Mouse (Mus musculus): ENCODE measurements at regions not wholly inside any gene's neighbourhood (a gene's known extent, or its start where the extent isn't known, plus 50 kb on each side); places are given as distances from the start of the nearest gene placed in this dataset.

DNA sequence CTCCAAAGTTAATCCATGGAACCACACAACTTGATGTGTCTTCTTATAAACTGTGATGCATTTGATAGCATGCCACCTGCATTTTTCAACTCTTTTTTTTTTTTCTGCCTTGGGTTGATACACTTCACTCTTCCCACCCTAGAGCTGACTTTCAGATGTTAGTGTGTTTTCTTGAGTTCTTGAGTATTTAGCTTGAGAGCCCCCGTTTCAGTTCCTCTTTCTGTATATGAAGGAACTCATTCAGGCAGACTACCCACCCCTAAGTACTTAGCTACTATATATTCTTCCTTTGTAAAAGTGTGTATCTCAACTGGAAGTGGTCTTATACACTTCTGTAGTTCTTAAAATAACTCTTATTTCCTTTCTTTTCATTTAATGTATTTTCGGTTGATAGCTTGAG lies 371.1 kb downstream of the Tns1 start:
- H3K9me3 ChIP-seq: no peaks in the 10 kb centered on the region
- no peaks in the 10 kb centered on the region for H3K36me3 ChIP-seq (replicated peaks)
- no peak overlapping the region for H3K4me3 ChIP-seq
- H3K27ac ChIP-seq: no peak overlapping the region
- WGBS: 92% methylated on average over 2 of the region's 2 CpGs
- no peaks in the 10 kb centered on the region for H3K4me1 ChIP-seq
- no peak overlapping the region for H3K4me2 ChIP-seq
- ATAC-seq (replicated peaks): no peak
- no peaks in the 10 kb centered on the region for H3K27me3 ChIP-seq (replicated peaks)
- H3K9ac ChIP-seq: no peak overlapping the region

- Histone ChIP-seq H3K4me1 (peaks cover 10% of the 10 kb centered on the region), H3K27me3 (replicated peaks) (no peaks in the 10 kb centered on the region), H3K4me2 (no peak overlapping the region), H3K9ac (no peak overlapping the region), H3K36me3 (replicated peaks) (no peaks in the 10 kb centered on the region), H3K9me3 (no peaks in the 10 kb centered on the region), H3K4me3 (no peak overlapping the region), H3K27ac (no peak overlapping the region)
- ATAC-seq (replicated peaks): no peak
Observed at GRCm38 (mm10) chr1:73748702-73749101, 375.5 kb downstream of the Tns1 start.

GRCm38 (mm10) chr1:73744555-73745234 lies 379.6 kb downstream of the Tns1 start:
- Histone ChIP-seq H3K9me3 (no peaks in the 10 kb centered on the region), H3K27ac (no peak overlapping the region), H3K36me3 (replicated peaks) (no peaks in the 10 kb centered on the region), H3K27me3 (replicated peaks) (no peaks in the 10 kb centered on the region), H3K4me2 (no peak overlapping the region), H3K9ac (no peak overlapping the region), H3K4me1 (peaks cover 12% of the 10 kb centered on the region), H3K4me3 (no peak overlapping the region)
- peak; percentile 54 for ATAC-seq (replicated peaks)
- 31% methylated on average over 4 of the region's 4 CpGs for WGBS

- ATAC-seq (replicated peaks): peak; percentile 82
- H3K9ac ChIP-seq: no peak overlapping the region
- WGBS: 11% methylated on average over 6 of the region's 6 CpGs
- peak overlapping the region; percentile 6; the same call in 1 of the 2 replicates for H3K27ac ChIP-seq
- H3K36me3 ChIP-seq (replicated peaks): no peaks in the 10 kb centered on the region
- H3K27me3 ChIP-seq (replicated peaks): no peaks in the 10 kb centered on the region
- no peaks in the 10 kb centered on the region for H3K9me3 ChIP-seq
- H3K4me2 ChIP-seq: no peak overlapping the region
- H3K4me3 ChIP-seq: no peak overlapping the region
- H3K4me1 ChIP-seq: peaks cover 12% of the 10 kb centered on the region
Observed at GRCm38 (mm10) chr1:73743737-73744554, 380.3 kb downstream of the Tns1 start.

DNA sequence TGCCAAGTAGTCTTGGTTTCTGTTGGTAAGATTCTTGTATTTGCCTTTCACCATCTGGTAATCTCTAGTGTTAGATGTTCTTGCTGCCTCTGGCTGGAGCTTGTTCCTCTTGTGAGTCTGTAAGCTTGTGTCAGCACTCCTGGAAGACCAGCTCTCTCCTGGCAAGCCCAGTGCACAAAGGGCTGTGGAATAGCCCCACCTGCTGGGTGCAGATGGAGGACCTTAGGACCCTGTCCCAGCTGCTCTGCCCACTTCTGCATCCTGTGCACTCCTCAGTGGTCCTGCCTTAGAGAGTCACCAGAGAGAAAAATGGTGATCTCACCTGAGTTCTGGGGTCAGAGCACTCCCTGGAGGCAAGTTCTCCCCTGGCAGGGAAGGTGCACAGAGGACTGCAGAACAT lies 387.2 kb downstream of the Tns1 start:
- H3K9me3 ChIP-seq: no peaks in the 10 kb centered on the region
- no peaks in the 10 kb centered on the region for H3K4me1 ChIP-seq
- ATAC-seq (replicated peaks): no peak
- no peak overlapping the region for H3K9ac ChIP-seq
- no peak overlapping the region for H3K4me2 ChIP-seq
- no peak overlapping the region for H3K27ac ChIP-seq
- no peak overlapping the region for H3K4me3 ChIP-seq
- no peaks in the 10 kb centered on the region for H3K27me3 ChIP-seq (replicated peaks)
- H3K36me3 ChIP-seq (replicated peaks): no peaks in the 10 kb centered on the region

DNA sequence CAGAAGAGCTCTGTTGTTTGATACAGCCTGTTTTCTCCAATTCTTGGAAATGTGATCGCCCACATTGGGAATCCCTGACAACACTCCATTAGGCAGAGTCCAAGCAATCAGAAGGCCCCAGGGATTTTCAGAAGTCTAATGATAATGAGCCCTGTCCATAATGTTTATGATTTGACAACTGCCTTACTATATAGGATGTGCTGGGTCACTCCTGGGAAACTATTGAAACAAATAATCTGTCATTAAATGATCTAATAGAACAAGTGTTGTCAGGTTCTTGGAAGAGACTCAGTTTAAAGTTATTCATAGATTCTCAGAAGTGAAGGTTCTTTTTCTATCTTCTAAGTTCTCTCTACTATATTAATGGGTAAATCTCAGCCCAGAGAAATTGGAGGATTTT lies 395.9 kb downstream of the Tns1 start:
- Histone ChIP-seq H3K9me3 (no peaks in the 10 kb centered on the region), H3K27me3 (replicated peaks) (no peaks in the 10 kb centered on the region), H3K27ac (no peak overlapping the region), H3K4me1 (no peaks in the 10 kb centered on the region), H3K4me2 (no peak overlapping the region), H3K9ac (no peak overlapping the region), H3K36me3 (replicated peaks) (no peaks in the 10 kb centered on the region), H3K4me3 (no peak overlapping the region)
- no peak for ATAC-seq (replicated peaks)
- 98% methylated on average over 1 of the region's 1 CpGs for WGBS

GRCm38 (mm10) chr1:73727781-73728180 lies 396.5 kb downstream of the Tns1 start:
- no peak for ATAC-seq (replicated peaks)
- Histone ChIP-seq H3K27me3 (replicated peaks) (no peaks in the 10 kb centered on the region), H3K36me3 (replicated peaks) (no peaks in the 10 kb centered on the region), H3K4me3 (no peak overlapping the region), H3K27ac (no peak overlapping the region), H3K4me1 (no peaks in the 10 kb centered on the region), H3K9ac (no peak overlapping the region), H3K9me3 (no peaks in the 10 kb centered on the region), H3K4me2 (no peak overlapping the region)

DNA sequence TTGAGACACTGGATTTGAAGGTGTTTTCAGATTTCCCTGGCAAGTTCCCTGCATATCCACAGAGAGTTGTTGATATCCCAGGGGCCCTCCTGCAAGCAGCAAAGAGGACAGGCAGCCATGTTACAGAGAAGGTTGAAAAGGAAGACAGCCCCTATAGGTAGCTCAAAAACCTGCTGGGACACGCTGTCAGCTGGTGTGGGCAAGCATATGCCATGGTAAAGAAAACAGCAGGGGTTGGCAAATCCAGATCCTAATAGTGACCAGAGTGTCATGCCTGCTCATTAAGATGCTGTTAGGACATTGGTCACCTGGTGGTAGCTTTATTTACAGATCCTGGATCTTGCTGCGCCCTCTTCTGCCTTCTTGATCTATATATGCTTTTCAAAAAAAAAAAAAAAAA lies 397.6 kb downstream of the Tns1 start:
- Histone ChIP-seq H3K36me3 (replicated peaks) (no peaks in the 10 kb centered on the region), H3K27me3 (replicated peaks) (no peaks in the 10 kb centered on the region)
- WGBS: 93% methylated on average over 2 of the region's 2 CpGs

GRCm38 (mm10) chr1:73725486-73725885 lies 398.8 kb downstream of the Tns1 start:
- Histone ChIP-seq H3K36me3 (replicated peaks) (no peaks in the 10 kb centered on the region), H3K9ac (no peak overlapping the region), H3K27ac (no peak overlapping the region), H3K27me3 (replicated peaks) (no peaks in the 10 kb centered on the region), H3K4me2 (no peak overlapping the region), H3K4me3 (no peak overlapping the region), H3K9me3 (no peaks in the 10 kb centered on the region), H3K4me1 (no peaks in the 10 kb centered on the region)
- no peak for ATAC-seq (replicated peaks)
- WGBS: 90% methylated on average over 1 of the region's 1 CpGs

More for the DNA sequence above, 397.6 kb downstream of the Tns1 start:
- Histone ChIP-seq H3K9me3 (no peaks in the 10 kb centered on the region), H3K4me1 (no peaks in the 10 kb centered on the region), H3K9ac (no peak overlapping the region), H3K4me2 (no peak overlapping the region), H3K4me3 (no peak overlapping the region), H3K27ac (no peak overlapping the region)
- no peak for ATAC-seq (replicated peaks)

- ATAC-seq (replicated peaks): no peak
- WGBS: 81% methylated on average over 2 of the region's 2 CpGs
- Histone ChIP-seq H3K27me3 (replicated peaks) (no peaks in the 10 kb centered on the region), H3K36me3 (replicated peaks) (no peaks in the 10 kb centered on the region), H3K4me1 (no peaks in the 10 kb centered on the region), H3K4me3 (no peak overlapping the region), H3K9ac (no peak overlapping the region), H3K4me2 (no peak overlapping the region), H3K27ac (no peak overlapping the region), H3K9me3 (no peaks in the 10 kb centered on the region)
Observed at GRCm38 (mm10) chr1:73724551-73724950, 399.7 kb downstream of the Tns1 start.

DNA sequence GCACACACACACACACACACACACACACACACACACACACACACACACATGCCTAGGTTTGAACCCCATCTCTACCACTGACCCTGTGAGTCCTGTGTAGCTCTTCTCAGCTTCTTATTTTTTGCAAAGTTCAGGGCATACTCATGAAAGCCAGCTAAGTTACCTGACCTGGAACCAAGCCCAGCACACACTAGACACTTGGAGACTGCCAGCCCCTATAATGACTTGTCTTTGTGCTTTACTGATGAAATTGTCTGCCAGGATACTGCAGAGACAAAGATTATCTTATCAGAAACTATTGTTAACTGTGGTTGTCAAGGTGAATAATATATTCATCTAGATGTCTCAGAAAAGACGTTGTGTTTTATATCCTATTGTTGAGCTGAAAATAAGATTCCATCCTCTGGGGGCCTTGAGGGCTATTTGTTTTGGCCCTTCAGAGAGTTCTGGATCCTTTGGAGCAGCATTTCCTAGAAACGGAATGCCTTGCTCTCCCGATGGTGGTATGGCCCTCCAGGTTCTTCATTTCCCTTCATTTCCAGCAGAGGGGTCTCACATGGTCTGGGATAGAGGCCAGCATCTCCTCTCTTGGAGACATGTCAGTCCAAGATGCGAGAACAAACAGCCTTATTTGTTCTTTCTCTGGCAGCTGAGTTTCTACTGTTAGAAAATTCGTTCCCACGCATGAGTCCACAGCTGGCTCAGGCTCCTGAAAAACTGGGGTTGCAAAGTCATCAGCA lies 402.6 kb downstream of the Tns1 start:
- ATAC-seq (replicated peaks): no peak
- H3K4me1 ChIP-seq: no peaks in the 10 kb centered on the region
- no peaks in the 10 kb centered on the region for H3K36me3 ChIP-seq (replicated peaks)
- H3K4me3 ChIP-seq: no peak overlapping the region
- H3K27me3 ChIP-seq (replicated peaks): no peaks in the 10 kb centered on the region
- no peaks in the 10 kb centered on the region for H3K9me3 ChIP-seq
- H3K9ac ChIP-seq: no peak overlapping the region
- no peak overlapping the region for H3K27ac ChIP-seq
- WGBS: 66% methylated on average over 6 of the region's 6 CpGs
- no peak overlapping the region for H3K4me2 ChIP-seq

- no peak overlapping the region for H3K4me2 ChIP-seq
- no peaks in the 10 kb centered on the region for H3K27me3 ChIP-seq (replicated peaks)
- WGBS: 78% methylated on average over 5 of the region's 5 CpGs
- H3K36me3 ChIP-seq (replicated peaks): no peaks in the 10 kb centered on the region
- H3K4me1 ChIP-seq: no peaks in the 10 kb centered on the region
- H3K27ac ChIP-seq: no peak overlapping the region
- H3K9me3 ChIP-seq: no peaks in the 10 kb centered on the region
- no peak overlapping the region for H3K4me3 ChIP-seq
- H3K9ac ChIP-seq: no peak overlapping the region
- no peak for ATAC-seq (replicated peaks)
Observed at GRCm38 (mm10) chr1:73718421-73718820, 405.8 kb downstream of the Tns1 start.
